Mouse (Mus musculus) myocyte (in vitro differentiated cells): Measurements from ENCODE around the gene Slc22a17.

Experiments used
- MYOD1 ChIP-seq, 3 experiments: IDR thresholded peaks; one replicate each; pipeline ENCODE4 v1.6.1; 2011; ENCODE audit warnings: control low read depth in 2 of 3, low read depth in 2 of 3, mild to moderate bottlenecking in 2 of 3, moderate library complexity in 1 of 3; ENCODE audit not compliant: insufficient read length in 2 of 3, control insufficient read depth in 1 of 3
- MYOG ChIP-seq, 3 experiments: IDR thresholded peaks; one replicate each; pipeline ENCODE4 v1.6.1; 2011; ENCODE audit warnings: control low read depth in 2 of 3, low read depth in 2 of 3, mild to moderate bottlenecking in 2 of 3; ENCODE audit not compliant: insufficient read length in 2 of 3, control insufficient read depth in 1 of 3, insufficient read depth in 1 of 3
- POLR2AphosphoS2 ChIP-seq: IDR thresholded peaks from one replicate; pipeline ENCODE4 v1.6.1; 2011; ENCODE audit warnings: low read depth, control low read depth; ENCODE audit not compliant: insufficient read length

GRCm38 (mm10) chr14:54920076-54920685, 7.2 kb upstream of the Slc22a17 start:
- TF ChIP-seq MYOG (IDR thresholded peaks at IDR 0.05; ENCODE audit: control insufficient read depth in 1 of 3, insufficient read depth in 1 of 3, insufficient read length in 2 of 3, low read depth in 2 of 3), result no peak
- TF ChIP-seq POLR2AphosphoS2, result no peak
- TF ChIP-seq MYOD1 (IDR thresholded peaks at IDR 0.05; ENCODE audit: control insufficient read depth in 1 of 3, insufficient read length in 2 of 3, low read depth in 2 of 3), result no peak
